ENCODE assay signal across 24 mouse cellular contexts in the genomic region with DNA sequence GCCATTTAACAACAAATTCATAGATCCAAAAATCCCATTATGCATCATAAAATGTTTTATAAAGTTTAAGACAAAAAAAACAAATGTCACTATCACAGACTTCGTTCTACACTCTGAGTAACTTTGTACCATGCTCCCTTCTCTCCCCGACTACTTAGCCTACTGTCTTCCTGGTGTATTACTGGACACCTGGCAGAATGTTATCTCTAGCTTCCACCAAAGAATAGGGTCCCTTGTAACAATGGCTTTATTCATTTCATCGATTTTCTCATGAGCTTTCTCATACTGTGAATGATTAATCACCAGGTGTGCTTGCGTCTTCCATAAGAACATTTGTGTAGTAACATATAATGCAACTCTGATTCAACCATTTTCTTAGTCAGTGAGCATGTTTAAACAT.
DNase-seq lines count a peak whose midpoint lies in the region; ATAC-seq and TF ChIP-seq lines count a peak whose summit lies in the region.
"Had no signal": no experiment of that assay in that cellular context is flagged by ENCODE, and none has a peak within 500 bp of the region (broad histone marks: within the 10 kb centered on the region; RNA-seq: fewer than 3 reads in every experiment).

No protein-coding gene starts in this region.

- no peak; the same call in 1 of the 2 replicates for ATAC-seq in intestine, embryonic 14.5 days (replicated peaks; ENCODE audit: low FRiP score, low TSS enrichment, low read depth)
- peak; percentile 69 for ATAC-seq in intestine, embryonic 15.5 days
- peak; percentile 75 for ATAC-seq in intestine, postnatal 0 days
- no peak for ATAC-seq in stomach, embryonic 15.5 days (ENCODE audit: insufficient read depth, low FRiP score, low read depth)
- ATAC-seq: forebrain, embryonic 14.5 days had no signal

- no peak overlapping the region for H3K9ac ChIP-seq in intestine, embryonic 14.5 days (ENCODE audit: low read length)
- H3K9ac ChIP-seq in intestine, embryonic 15.5 days: no peak overlapping the region
- no peak overlapping the region for H3K9ac ChIP-seq in intestine, postnatal 0 days (ENCODE audit: low read depth, low read length)
- H3K9ac ChIP-seq in stomach, embryonic 15.5 days: no peak overlapping the region
- H3K9ac ChIP-seq: embryonic facial prominence, embryonic 13.5 days; embryonic facial prominence, embryonic 15.5 days; forebrain, embryonic 12.5 days had no signal

- intact Hi-C loops in left cerebral cortex, postnatal 10 days (cut with DNase I): no loop called here

- no peak overlapping the region for H3K4me3 ChIP-seq in intestine, embryonic 14.5 days (ENCODE audit: low read depth, low read length)
- no peak overlapping the region for H3K4me3 ChIP-seq in intestine, embryonic 15.5 days (replicated peaks)
- H3K4me3 ChIP-seq in intestine, postnatal 0 days (ENCODE audit: low read depth, low read length): no peak overlapping the region
- H3K4me3 ChIP-seq in stomach, embryonic 15.5 days (replicated peaks): no peak overlapping the region
- no peak overlapping the region for H3K4me3 ChIP-seq in hindbrain, embryonic 10.5 days
- H3K4me3 ChIP-seq: embryonic facial prominence, embryonic 13.5 days; embryonic facial prominence, embryonic 15.5 days; erythroblast, embryonic 14.5 days; forebrain, embryonic 10.5 days; forebrain, embryonic 12.5 days had no signal

- H3K27me3 ChIP-seq in intestine, embryonic 14.5 days (replicated peaks; ENCODE audit: control insufficient read depth, insufficient read depth, low read length): no peaks in the 10 kb centered on the region
- H3K27me3 ChIP-seq in intestine, embryonic 15.5 days (replicated peaks): no peaks in the 10 kb centered on the region
- no peaks in the 10 kb centered on the region for H3K27me3 ChIP-seq in intestine, postnatal 0 days (replicated peaks; ENCODE audit: control insufficient read depth, insufficient read depth, low read length)
- no peaks in the 10 kb centered on the region for H3K27me3 ChIP-seq in stomach, embryonic 15.5 days (replicated peaks)
- H3K27me3 ChIP-seq in hindbrain, embryonic 10.5 days (ENCODE audit: insufficient read depth, poor library complexity, severe bottlenecking): no peaks in the 10 kb centered on the region
- H3K27me3 ChIP-seq: embryonic facial prominence, embryonic 13.5 days; embryonic facial prominence, embryonic 15.5 days; forebrain, embryonic 12.5 days had no signal

- no peak for TF ChIP-seq CTCF in intestine, postnatal 0 days (IDR thresholded peaks at IDR 0.05; ENCODE audit: low read depth)

- DNase-seq in intestine, embryonic 14.5 days (ENCODE audit: low spot score): no peak
- DNase-seq in layer of hippocampus, adult 18-20 months (ENCODE audit: low spot score in 2 of 2): no peak
- no peak for DNase-seq in left cerebral cortex, postnatal 10 days (ENCODE audit: extremely low spot score in 1 of 2, low spot score in 2 of 2)
- DNase-seq in thymus, postnatal 10 days (ENCODE audit: low spot score in 2 of 2): no peak
- no peak for DNase-seq in hindbrain, embryonic 10.5 days (ENCODE audit: low spot score)
- DNase-seq: adrenal gland, adult 2 months; adrenal gland, postnatal 10 days; adrenal gland, postnatal 25 days; cerebellum, adult 11 months; cerebellum, adult 18-20 months; cerebellum, adult 8-10 months; cerebellum, adult 9-11 months; cerebellum, postnatal 14 days; cerebellum, postnatal 36 days; embryo, embryonic 11 days had no signal

- H3K27ac ChIP-seq in intestine, embryonic 14.5 days (ENCODE audit: low read depth): 0 out of 2 replicates have a peak overlapping the region, but pooled peaks have one; percentile 27
- H3K27ac ChIP-seq in intestine, embryonic 15.5 days: no peak overlapping the region
- no peak overlapping the region for H3K27ac ChIP-seq in intestine, postnatal 0 days (ENCODE audit: low read depth, low read length)
- H3K27ac ChIP-seq in stomach, embryonic 15.5 days: peak overlapping the region; percentile 31; the same call in 1 of the 2 replicates
- H3K27ac ChIP-seq in hindbrain, embryonic 10.5 days: no peak overlapping the region
- H3K27ac ChIP-seq: embryonic facial prominence, embryonic 13.5 days; embryonic facial prominence, embryonic 15.5 days; forebrain, embryonic 10.5 days; forebrain, embryonic 12.5 days had no signal

- WGBS in intestine, embryonic 14.5 days: 74% methylated on average over 4 of the region's 4 CpGs
- 61% methylated on average over 4 of the region's 4 CpGs for WGBS in intestine, embryonic 15.5 days
- WGBS in intestine, postnatal 0 days: 41% methylated on average over 4 of the region's 4 CpGs
- WGBS in stomach, embryonic 15.5 days: 71% methylated on average over 4 of the region's 4 CpGs
- WGBS in hindbrain, embryonic 10.5 days: 85% methylated on average over 4 of the region's 4 CpGs

- H3K4me2 ChIP-seq in intestine, embryonic 14.5 days (ENCODE audit: low read length): no peak overlapping the region
- H3K4me2 ChIP-seq in intestine, embryonic 15.5 days (replicated peaks): no peak overlapping the region
- no peak overlapping the region for H3K4me2 ChIP-seq in intestine, postnatal 0 days (replicated peaks; ENCODE audit: low read depth)
- H3K4me2 ChIP-seq in stomach, embryonic 15.5 days: no peak overlapping the region
- H3K4me2 ChIP-seq: embryonic facial prominence, embryonic 13.5 days; embryonic facial prominence, embryonic 15.5 days; forebrain, embryonic 12.5 days had no signal

- H3K36me3 ChIP-seq in intestine, embryonic 14.5 days (ENCODE audit: control insufficient read depth, insufficient read depth, low read length): no peaks in the 10 kb centered on the region
- H3K36me3 ChIP-seq in intestine, embryonic 15.5 days: no peaks in the 10 kb centered on the region
- no peaks in the 10 kb centered on the region for H3K36me3 ChIP-seq in intestine, postnatal 0 days (ENCODE audit: control insufficient read depth, insufficient read depth)
- no peaks in the 10 kb centered on the region for H3K36me3 ChIP-seq in stomach, embryonic 15.5 days
- no peaks in the 10 kb centered on the region for H3K36me3 ChIP-seq in hindbrain, embryonic 10.5 days
- H3K36me3 ChIP-seq: embryonic facial prominence, embryonic 13.5 days; embryonic facial prominence, embryonic 15.5 days; forebrain, embryonic 10.5 days; forebrain, embryonic 12.5 days had no signal

- H3K4me1 ChIP-seq in intestine, embryonic 14.5 days (replicated peaks; ENCODE audit: control insufficient read depth, insufficient read depth, low read length): no peaks in the 10 kb centered on the region
- H3K4me1 ChIP-seq in intestine, embryonic 15.5 days (replicated peaks): no peaks in the 10 kb centered on the region
- no peaks in the 10 kb centered on the region for H3K4me1 ChIP-seq in intestine, postnatal 0 days (replicated peaks; ENCODE audit: control insufficient read depth, insufficient read depth, low read length)
- H3K4me1 ChIP-seq in stomach, embryonic 15.5 days: no peaks in the 10 kb centered on the region
- H3K4me1 ChIP-seq in hindbrain, embryonic 10.5 days (replicated peaks): no peaks in the 10 kb centered on the region
- H3K4me1 ChIP-seq: embryonic facial prominence, embryonic 15.5 days; forebrain, embryonic 10.5 days; forebrain, embryonic 12.5 days had no signal

- H3K9me3 ChIP-seq in intestine, embryonic 14.5 days (ENCODE audit: control insufficient read depth, low read length): no peaks in the 10 kb centered on the region
- H3K9me3 ChIP-seq in intestine, embryonic 15.5 days: no peaks in the 10 kb centered on the region
- H3K9me3 ChIP-seq in intestine, postnatal 0 days (ENCODE audit: control insufficient read depth): no peaks in the 10 kb centered on the region
- no peaks in the 10 kb centered on the region for H3K9me3 ChIP-seq in stomach, embryonic 15.5 days
- H3K9me3 ChIP-seq in hindbrain, embryonic 10.5 days: no peaks in the 10 kb centered on the region
- H3K9me3 ChIP-seq: embryonic facial prominence, embryonic 13.5 days; embryonic facial prominence, embryonic 15.5 days; forebrain, embryonic 10.5 days; forebrain, embryonic 12.5 days had no signal

Comparison
In these comparisons a context has a peak if more than half of its experiments do, and no peak if none do; other contexts are left out.
1. ATAC-seq: peak in intestine, embryonic 15.5 days (single experiment) and intestine, postnatal 0 days (single experiment); none in intestine, embryonic 14.5 days (single experiment) and stomach, embryonic 15.5 days (single experiment).
2. H3K27ac ChIP-seq: peak in intestine, embryonic 14.5 days (single experiment) and stomach, embryonic 15.5 days (single experiment); none in intestine, embryonic 15.5 days (single experiment), intestine, postnatal 0 days (single experiment) and hindbrain, embryonic 10.5 days (single experiment).